Mouse (Mus musculus) intestine, postnatal 0 days (tissue): Measurements from ENCODE around the gene Gas2l3. TPM values are rescaled to one million over a fixed set of nuclear protein-coding genes. Genes with fewer than 3 reads are reported as not detected.
A peak's percentile ranks its signal among the peaks of the same experiment; 100 is the strongest.

Experiments
- ATAC-seq: fragments of 200-750 bp; cut with Nextera tagmentation; 2 replicates; pipeline ENCODE4 v1.8.0; 2017; ENCODE audit warnings: mild to moderate bottlenecking, moderate TSS enrichment, moderate library complexity
- H3K27ac ChIP-seq: fragments of 300-500 bp; sonication (generic); 2 replicates; pipeline ENCODE4 v1.5.1; 2014; ENCODE audit warnings: mild to moderate bottlenecking, low read depth, low read length, moderate library complexity
- H3K27me3 ChIP-seq: fragments of 300-500 bp; sonication (generic); replicated peaks from 2 replicates; pipeline ENCODE4 v1.6.1; 2014; ENCODE audit warnings: low read length, mixed read lengths; ENCODE audit not compliant: control insufficient read depth, insufficient read depth
- H3K36me3 ChIP-seq: fragments of 300-500 bp; sonication (generic); 2 replicates; pipeline ENCODE4 v1.6.1; 2014; ENCODE audit warnings: mild to moderate bottlenecking, moderate library complexity; ENCODE audit not compliant: control insufficient read depth, insufficient read depth
- H3K4me1 ChIP-seq: fragments of 300-500 bp; sonication (generic); replicated peaks from 2 replicates; pipeline ENCODE4 v1.6.1; 2014; ENCODE audit warnings: antibody characterized with exemption, low read length, mixed read lengths; ENCODE audit not compliant: control insufficient read depth, insufficient read depth
- H3K4me2 ChIP-seq: fragments of 300-500 bp; sonication (generic); replicated peaks from 2 replicates; pipeline ENCODE4 v1.6.1; 2014; ENCODE audit warnings: low read depth, mild to moderate bottlenecking, moderate library complexity
- H3K4me3 ChIP-seq: fragments of 300-500 bp; sonication (generic); 2 replicates; pipeline ENCODE4 v1.5.1; 2014; ENCODE audit warnings: low read depth, low read length
- H3K9ac ChIP-seq: fragments of 300-500 bp; sonication (generic); 2 replicates; pipeline ENCODE4 v1.6.1; 2014; ENCODE audit warnings: mild to moderate bottlenecking, low read depth, low read length
- H3K9me3 ChIP-seq: fragments of 300-500 bp; sonication (generic); 2 replicates; pipeline ENCODE4 v1.6.1; 2016; ENCODE audit warnings: mixed run types; ENCODE audit not compliant: control insufficient read depth
- CTCF ChIP-seq: sonication (generic); IDR thresholded peaks from 2 replicates; pipeline ENCODE4 v1.5.1; 2016; ENCODE audit warnings: low read depth, mild to moderate bottlenecking, control low read depth, antibody characterized with exemption, moderate library complexity
- WGBS: fragments of 180-500 bp; shearing (Covaris S2); extraction: QIAGEN DNeasy Blood & Tissue Kit; methylation state at CpG from one replicate; pipeline ENCODE4 v1.1.7; 2014; 5-methylcytosine and 5-hydroxymethylcytosine counted together
- polyA plus RNA-seq: library from polyadenylated mRNA; unstranded; fragments of >200 nt; fragmentation: Nextera tagmentation; extraction: Ambion mirVana; gene quantifications from 2 replicates; pipeline ENCODE4 v1.2.1, GENCODE M21; 2015

Gas2l3 gene
- polyA plus RNA-seq, 1 experiment from 2014 or later, result 5.6 TPM

DNA sequence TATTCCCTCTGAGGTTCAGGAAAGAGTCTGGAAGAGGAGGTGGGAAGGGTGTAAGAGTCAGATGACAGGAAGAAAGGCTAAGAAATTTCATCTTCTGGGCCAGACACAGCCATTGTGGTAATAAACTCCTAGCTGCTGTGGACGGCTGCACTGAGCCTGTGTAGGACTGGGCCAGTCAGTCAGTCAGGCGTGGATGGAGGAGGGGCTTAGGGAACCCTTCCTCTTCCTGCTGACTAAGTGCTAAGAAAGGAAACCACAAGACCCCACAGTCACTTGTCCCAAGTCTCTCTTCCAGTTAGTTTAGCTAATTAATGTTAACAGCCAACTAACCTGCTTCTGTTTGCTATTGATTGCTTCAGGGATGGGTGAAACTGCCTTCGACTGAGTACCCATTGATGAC lies 28.3 kb downstream of the Gas2l3 start:
- 64% methylated on average over 3 of the region's 3 CpGs for WGBS
- no peak overlapping the region for H3K4me2 ChIP-seq
- H3K27ac ChIP-seq, result no peak overlapping the region
- H3K9ac ChIP-seq, result no peak overlapping the region
- no peak for TF ChIP-seq CTCF
- ATAC-seq, result no peak
- H3K27me3 ChIP-seq, result no peaks in the 10 kb centered on the region
- H3K4me3 ChIP-seq, result no peak overlapping the region
- no peaks in the 10 kb centered on the region for H3K4me1 ChIP-seq
- H3K36me3 ChIP-seq, result peaks cover 57% of the 10 kb centered on the region
- no peaks in the 10 kb centered on the region for H3K9me3 ChIP-seq

DNA sequence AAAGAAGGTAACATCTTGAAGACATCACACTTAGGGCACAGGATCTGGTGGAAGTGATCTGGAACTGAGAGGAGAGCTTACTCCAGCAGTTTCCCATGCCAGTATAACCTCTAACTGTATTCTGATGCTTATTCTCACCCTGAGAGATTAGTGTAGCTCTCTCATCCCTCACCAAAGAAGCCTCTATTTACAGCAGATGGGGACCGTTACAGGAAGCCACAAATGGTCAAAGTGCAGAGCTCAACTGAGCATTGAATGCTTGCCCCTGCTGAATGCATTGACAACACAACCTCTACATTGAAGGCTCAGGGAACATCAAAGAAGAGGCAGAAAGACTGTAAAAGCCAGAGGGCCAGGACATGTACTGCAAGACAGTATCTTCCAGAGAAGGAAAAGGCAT lies 36.2 kb downstream of the Gas2l3 start:
- Histone ChIP-seq H3K27me3 (no peaks in the 10 kb centered on the region), H3K9me3 (no peaks in the 10 kb centered on the region), H3K4me1 (no peaks in the 10 kb centered on the region), H3K4me2 (no peak overlapping the region), H3K27ac (no peak overlapping the region), H3K9ac (no peak overlapping the region), H3K36me3 (peaks cover 10% of the 10 kb centered on the region; the same call in 1 of the 2 replicates), H3K4me3 (no peak overlapping the region)
- WGBS, result 30% methylated on average over 1 of the region's 1 CpGs
- no peak for TF ChIP-seq CTCF
- no peak for ATAC-seq

DNA sequence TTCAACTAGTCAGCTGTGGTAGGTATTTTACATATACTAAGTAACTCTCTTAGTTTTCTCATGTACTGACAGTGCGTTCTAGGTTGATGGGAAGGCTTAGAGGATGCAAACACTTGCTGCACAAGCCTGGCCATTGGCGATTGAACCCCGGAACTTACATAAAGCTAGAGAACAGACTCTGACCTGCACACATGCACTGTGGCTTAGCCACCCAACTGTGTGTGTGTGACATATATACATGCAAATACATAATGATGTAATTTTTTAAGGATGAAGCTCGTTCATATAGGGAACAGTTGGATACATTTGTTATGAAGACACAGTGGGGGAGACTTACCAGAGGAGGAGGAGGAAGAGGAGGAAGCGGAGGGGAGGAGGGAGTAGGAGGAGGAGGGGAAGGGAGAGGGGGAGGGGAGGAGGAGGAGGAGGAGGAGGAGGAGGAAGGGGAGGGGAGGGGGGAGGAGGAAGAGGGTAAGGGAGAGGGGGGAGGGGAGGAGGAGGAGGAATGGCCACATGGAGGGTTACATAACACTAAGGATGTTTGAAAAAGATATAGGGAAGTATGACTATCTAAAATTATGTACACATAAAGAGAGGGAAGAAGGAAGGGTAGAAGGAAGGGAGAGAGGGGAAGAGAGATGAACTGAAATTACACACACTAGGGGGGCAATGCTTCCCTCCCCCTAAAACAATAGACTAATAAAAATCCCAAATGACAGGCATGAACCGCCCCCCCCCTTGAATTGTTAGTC lies 36.9 kb downstream of the Gas2l3 start:
- Histone ChIP-seq H3K27ac (no peak overlapping the region), H3K36me3 (0 out of 2 replicates have a peak, but pooled peaks cover 7% of the 10 kb centered on the region), H3K4me2 (no peak overlapping the region), H3K27me3 (no peaks in the 10 kb centered on the region), H3K9me3 (no peaks in the 10 kb centered on the region), H3K9ac (no peak overlapping the region), H3K4me3 (no peak overlapping the region), H3K4me1 (no peaks in the 10 kb centered on the region)
- 79% methylated on average over 5 of the region's 6 CpGs for WGBS
- no peak for TF ChIP-seq CTCF
- no peak for ATAC-seq

DNA sequence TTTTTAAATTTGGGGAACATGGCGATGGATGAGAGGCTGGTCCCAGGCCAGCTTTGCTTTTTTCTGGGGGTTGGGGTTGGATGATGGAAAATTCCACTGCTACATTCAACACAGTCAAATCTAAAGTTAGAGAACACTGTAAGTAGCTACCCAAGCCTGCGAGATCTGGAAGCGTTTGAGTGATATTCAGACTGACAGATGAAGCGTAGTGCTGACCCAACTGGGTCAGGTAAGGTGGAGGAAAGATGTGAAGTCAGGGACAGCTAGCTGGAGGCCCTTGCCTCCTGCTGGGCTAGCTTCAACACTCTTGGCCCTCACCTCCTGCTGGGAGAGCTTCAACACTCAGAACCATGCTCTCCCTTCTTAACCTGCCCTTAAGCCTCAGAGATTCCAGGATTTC lies 38.8 kb downstream of the Gas2l3 start:
- H3K36me3 ChIP-seq, result no peaks in the 10 kb centered on the region
- WGBS, result 84% methylated on average over 4 of the region's 4 CpGs
- H3K9me3 ChIP-seq, result no peaks in the 10 kb centered on the region
- no peak overlapping the region for H3K4me2 ChIP-seq
- no peak overlapping the region for H3K9ac ChIP-seq
- H3K4me1 ChIP-seq, result no peaks in the 10 kb centered on the region
- no peaks in the 10 kb centered on the region for H3K27me3 ChIP-seq
- no peak for TF ChIP-seq CTCF
- H3K27ac ChIP-seq, result no peak overlapping the region
- H3K4me3 ChIP-seq, result no peak overlapping the region
- no peak for ATAC-seq

GRCm38 (mm10) chr10:89400674-89401336 lies 43.0 kb downstream of the Gas2l3 start:
- H3K4me1 ChIP-seq, result no peaks in the 10 kb centered on the region
- H3K9me3 ChIP-seq, result no peaks in the 10 kb centered on the region
- no peak overlapping the region for H3K4me2 ChIP-seq
- no peak for TF ChIP-seq CTCF
- H3K4me3 ChIP-seq, result no peak overlapping the region
- no peak overlapping the region for H3K27ac ChIP-seq
- no peak for ATAC-seq
- H3K36me3 ChIP-seq, result no peaks in the 10 kb centered on the region
- 75% methylated on average over 19 of the region's 19 CpGs for WGBS
- H3K27me3 ChIP-seq, result no peaks in the 10 kb centered on the region
- no peak overlapping the region for H3K9ac ChIP-seq

DNA sequence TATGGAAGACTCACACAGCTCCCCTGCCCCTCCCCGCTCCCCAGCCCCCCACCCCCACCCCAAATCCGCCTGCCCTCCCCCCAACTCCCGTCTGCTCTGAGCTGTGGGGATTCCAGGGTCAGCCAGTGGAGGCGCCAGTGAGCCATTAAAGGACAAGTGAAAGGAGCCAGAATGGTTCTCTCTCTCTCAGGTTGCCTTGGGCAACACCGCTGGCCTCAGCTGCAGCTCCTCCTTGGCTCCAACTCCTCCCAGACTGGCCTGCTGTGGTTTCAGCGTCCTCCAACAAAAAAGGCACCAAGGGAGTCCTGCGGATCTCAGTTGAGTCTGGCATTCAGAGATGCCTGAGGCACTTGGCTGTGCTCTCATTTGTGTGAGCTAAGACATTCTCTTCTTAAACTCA lies 47.9 kb downstream of the Gas2l3 start:
- Histone ChIP-seq H3K4me1 (no peaks in the 10 kb centered on the region), H3K36me3 (no peaks in the 10 kb centered on the region), H3K4me2 (peak overlapping the region; percentile 0; the same call in 1 of the 2 replicates), H3K4me3 (no peak overlapping the region), H3K9ac (no peak overlapping the region), H3K27ac (no peak overlapping the region), H3K9me3 (no peaks in the 10 kb centered on the region), H3K27me3 (no peaks in the 10 kb centered on the region)
- peak; percentile 60 for TF ChIP-seq CTCF
- WGBS, result 6% methylated on average over 7 of the region's 7 CpGs
- ATAC-seq, result no peak
